Mouse (Mus musculus): ENCODE data around the gene Dnaaf2. TPM values are rescaled to one million over a fixed set of nuclear protein-coding genes. Genes with fewer than 3 reads are reported as not detected.
A peak's percentile ranks its signal among the peaks of the same experiment; 100 is the strongest.

Dnaaf2 gene
- polyA plus RNA-seq, 1 experiment from 2014 or later: 14.2 TPM

- H3K27me3 ChIP-seq: no peaks in the 10 kb centered on the region
- peak; percentile 54; the same call in 1 of the 2 replicates for ATAC-seq (ENCODE audit: insufficient number of reproducible peaks, low FRiP score, low TSS enrichment, low read depth)
- H3K27ac ChIP-seq (replicated peaks): no peak overlapping the region
- no peaks in the 10 kb centered on the region for H3K36me3 ChIP-seq
- 84% methylated on average over 7 of the region's 7 CpGs for WGBS
- no peak overlapping the region for H3K4me3 ChIP-seq (replicated peaks)
- no peak overlapping the region for H3K4me2 ChIP-seq (replicated peaks)
- H3K4me1 ChIP-seq: no peaks in the 10 kb centered on the region
- no peaks in the 10 kb centered on the region for H3K9me3 ChIP-seq (replicated peaks)
- no peak overlapping the region for H3K9ac ChIP-seq
These were observed 58.4 kb downstream of the Dnaaf2 start for GRCm38 (mm10) chr12:69139841-69140240.

DNA sequence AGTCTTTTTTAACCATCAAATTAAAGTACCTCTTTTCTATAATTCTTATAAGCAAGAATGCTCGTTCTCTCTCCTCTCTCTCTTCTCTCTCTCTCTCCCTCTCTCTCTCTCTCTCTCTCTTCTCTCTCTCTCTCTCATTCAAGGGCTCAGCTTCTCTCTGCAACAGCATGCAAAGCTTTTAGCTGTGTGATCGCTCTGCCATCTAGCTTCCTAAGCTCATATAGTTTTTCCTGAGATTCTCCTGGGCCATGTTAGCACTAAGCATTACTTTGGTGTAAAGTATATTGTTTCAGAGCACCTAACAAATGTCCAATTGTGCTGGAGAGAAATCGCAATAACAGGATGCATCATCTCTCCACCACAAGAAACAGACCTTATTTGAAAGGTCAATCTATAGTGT is 59.0 kb downstream of the Dnaaf2 start:
- Histone ChIP-seq H3K9me3 (replicated peaks) (no peaks in the 10 kb centered on the region), H3K36me3 (no peaks in the 10 kb centered on the region), H3K4me3 (replicated peaks) (no peak overlapping the region), H3K4me2 (replicated peaks) (no peak overlapping the region), H3K27ac (replicated peaks) (no peak overlapping the region), H3K4me1 (no peaks in the 10 kb centered on the region), H3K27me3 (no peaks in the 10 kb centered on the region), H3K9ac (no peak overlapping the region)
- ATAC-seq (ENCODE audit: insufficient number of reproducible peaks, low FRiP score, low TSS enrichment, low read depth): no peak
- 94% methylated on average over 3 of the region's 3 CpGs for WGBS

Small RNA genes within 50 kb of the gene (microRNA-seq; reads per million reads assigned to microRNA genes)
- gene Gm47287 (ENCODE audit: borderline number of aligned reads): not detected
- not detected for gene Gm47295 (ENCODE audit: borderline number of aligned reads)

Other genes starting within 250 kb of the Dnaaf2 start
- 1,694 and 1,796 TPM in 2 replicates for gene Rps29, start 39.2 kb downstream of the Dnaaf2 start, polyA plus RNA-seq (2015; fragmentation: Nextera tagmentation; extraction: Ambion mirVana)
- 16.6 and 16.8 TPM in 2 replicates for gene Lrr1, start 29.6 kb downstream of the Dnaaf2 start, polyA plus RNA-seq (2015; fragmentation: Nextera tagmentation; extraction: Ambion mirVana)
- 529 and 569 TPM in 2 replicates for gene Rpl36al, start 14.3 kb downstream of the Dnaaf2 start, polyA plus RNA-seq (2015; fragmentation: Nextera tagmentation; extraction: Ambion mirVana)
- 57.5 and 60.7 TPM in 2 replicates for gene Mgat2, start 14.3 kb downstream of the Dnaaf2 start, polyA plus RNA-seq (2015; fragmentation: Nextera tagmentation; extraction: Ambion mirVana)
- 24.5 and 26.0 TPM in 2 replicates for gene Gm49383, start 1.3 kb downstream of the Dnaaf2 start, polyA plus RNA-seq (2015; fragmentation: Nextera tagmentation; extraction: Ambion mirVana)
- 17.5 and 20.8 TPM in 2 replicates for gene Gm49384, start 5.8 kb upstream of the Dnaaf2 start, polyA plus RNA-seq (2015; fragmentation: Nextera tagmentation; extraction: Ambion mirVana)
- gene Pole2, start 29.8 kb upstream of the Dnaaf2 start, polyA plus RNA-seq (2015; fragmentation: Nextera tagmentation; extraction: Ambion mirVana): 20.1 and 22.3 TPM in 2 replicates
- gene Klhdc1, start 42.7 kb upstream of the Dnaaf2 start, polyA plus RNA-seq (2015; fragmentation: Nextera tagmentation; extraction: Ambion mirVana): 10.2 and 11.1 TPM in 2 replicates
- 122 and 123 TPM in 2 replicates for gene Klhdc2, start 98.3 kb upstream of the Dnaaf2 start, polyA plus RNA-seq (2015; fragmentation: Nextera tagmentation; extraction: Ambion mirVana)
- 92.5 and 95.0 TPM in 2 replicates for gene Nemf, start 158.7 kb upstream of the Dnaaf2 start, polyA plus RNA-seq (2015; fragmentation: Nextera tagmentation; extraction: Ambion mirVana)
- 71.4 and 78.4 TPM in 2 replicates for gene Arf6, start 173.7 kb upstream of the Dnaaf2 start, polyA plus RNA-seq (2015; fragmentation: Nextera tagmentation; extraction: Ambion mirVana)
- 2.8 and 4.0 TPM in 2 replicates for gene Gm9887, start 174.0 kb upstream of the Dnaaf2 start, polyA plus RNA-seq (2015; fragmentation: Nextera tagmentation; extraction: Ambion mirVana)

Data from embryonic facial prominence, embryonic 15.5 days (tissue).